In the genomic region with DNA sequence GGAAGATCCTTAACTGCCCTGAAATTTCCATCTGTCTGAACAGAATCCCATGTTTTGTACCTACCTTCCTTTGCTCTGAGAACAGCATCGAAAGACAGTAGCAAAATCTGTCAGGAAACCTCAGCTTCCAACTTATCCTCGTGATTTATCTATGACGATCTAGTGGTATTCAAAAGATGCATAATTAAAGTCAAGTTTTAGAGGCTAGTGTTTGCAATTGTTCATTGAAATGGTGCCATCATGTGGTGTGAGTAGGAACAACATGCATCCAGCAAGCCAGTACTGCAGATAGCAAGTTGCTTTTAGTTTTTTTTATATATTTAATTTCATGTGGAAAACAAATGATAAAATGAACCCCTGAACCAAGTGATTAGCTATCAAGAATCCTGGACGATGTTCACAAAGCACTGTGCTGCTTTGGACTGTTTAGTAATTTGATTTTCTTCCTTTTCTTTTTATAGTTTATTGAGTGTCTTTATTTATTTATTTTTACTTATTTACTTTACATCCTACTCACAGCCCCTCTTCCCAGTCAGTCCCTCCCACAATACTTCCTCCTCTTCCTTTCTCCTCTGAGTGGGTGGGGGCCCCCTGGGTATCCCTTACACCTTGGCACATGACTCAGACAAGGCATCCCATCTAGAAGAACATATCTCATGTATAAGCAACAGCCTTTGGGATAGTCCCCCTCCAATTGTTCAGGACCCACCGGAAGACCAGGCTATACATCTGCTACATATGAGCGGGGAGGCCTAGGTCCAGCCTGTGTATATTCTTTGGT, we compare ENCODE assay signal across 9 mouse cellular contexts. TPM values are rescaled to one million over a fixed set of nuclear protein-coding genes. Genes with fewer than 3 reads are reported as not detected.
DNase-seq lines count a peak whose midpoint lies in the region; ATAC-seq and TF ChIP-seq lines count a peak whose summit lies in the region.
"Had no signal": no experiment of that assay in that cellular context is flagged by ENCODE, and none has a peak within 500 bp of the region (broad histone marks: within the 10 kb centered on the region; RNA-seq: fewer than 3 reads in every experiment).

No protein-coding gene starts in this region.

- intact Hi-C loops in heart, postnatal 14 days (cut with DNase I) = loop anchor here (5.0 to 10.0 kb wide), 2 partner anchors 329 to 716 kb away; no protein-coding TSS in a partner anchor

- peak; percentile 23; the same call in 1 of the 2 replicates for ATAC-seq in lung, postnatal 0 days

- no peak overlapping the region for H3K27ac ChIP-seq in cortical plate, adult 2 months (ENCODE audit: insufficient read depth, low read length)
- H3K27ac ChIP-seq in lung, postnatal 0 days (ENCODE audit: low read length) = no peak overlapping the region
- H3K27ac ChIP-seq: stomach, embryonic 15.5 days had no signal

- H3K27me3 ChIP-seq in lung, postnatal 0 days (replicated peaks; ENCODE audit: insufficient read depth, low read length) = no peaks in the 10 kb centered on the region
- H3K27me3 ChIP-seq: stomach, embryonic 15.5 days had no signal

- no peaks in the 10 kb centered on the region for H3K9me3 ChIP-seq in lung, postnatal 0 days (ENCODE audit: low read length)
- H3K9me3 ChIP-seq: stomach, embryonic 15.5 days had no signal

- WGBS in lung, postnatal 0 days = 33% methylated on average over 6 of the region's 6 CpGs

- no peak for TF ChIP-seq POLR2A in cortical plate, adult 2 months (IDR thresholded peaks at IDR 0.05; ENCODE audit: extremely low read depth, insufficient read depth, low read length)

- no peak overlapping the region for H3K4me3 ChIP-seq in cortical plate, adult 2 months (ENCODE audit: insufficient read depth, low read length)
- H3K4me3 ChIP-seq in lung, postnatal 0 days (ENCODE audit: low read depth, low read length) = no peak overlapping the region
- H3K4me3 ChIP-seq: stomach, embryonic 15.5 days had no signal

- peak; percentile 26 to 84 for DNase-seq in adrenal gland, adult (ENCODE audit: inconsistent age in 2 of 2, low spot score in 1 of 2)
- no peak for DNase-seq in adrenal gland, postnatal 4 days (ENCODE audit: low spot score in 2 of 2)
- peak; percentile 70 for DNase-seq in NIH3T3 (ENCODE audit: low read depth)
- DNase-seq in heart, postnatal 14 days = peak; percentile 49 to 65
- DNase-seq in kidney, postnatal 4 days = peak; percentile 65 to 66
- peak; percentile 65 for DNase-seq in lung, postnatal 0 days (ENCODE audit: low spot score)
- peak; percentile 14 for DNase-seq in retina, postnatal 7 days (ENCODE audit: low read depth, low spot score)

- no peaks in the 10 kb centered on the region for H3K4me1 ChIP-seq in cortical plate, adult 2 months (ENCODE audit: control insufficient read depth, insufficient read depth, low read length)
- no peaks in the 10 kb centered on the region for H3K4me1 ChIP-seq in lung, postnatal 0 days (ENCODE audit: insufficient read depth, low read depth, low read length)
- H3K4me1 ChIP-seq: stomach, embryonic 15.5 days had no signal

- TF ChIP-seq EP300 in lung, postnatal 0 days (IDR thresholded peaks at IDR 0.05) = no peak

- no peak overlapping the region for H3K9ac ChIP-seq in lung, postnatal 0 days (replicated peaks; ENCODE audit: low read depth)
- H3K9ac ChIP-seq: stomach, embryonic 15.5 days had no signal

- no peak overlapping the region for H3K4me2 ChIP-seq in lung, postnatal 0 days (replicated peaks; ENCODE audit: low read depth, low read length)
- H3K4me2 ChIP-seq: stomach, embryonic 15.5 days had no signal

- H3K36me3 ChIP-seq in lung, postnatal 0 days (ENCODE audit: insufficient read depth, low read length) = no peaks in the 10 kb centered on the region
- H3K36me3 ChIP-seq: stomach, embryonic 15.5 days had no signal

- TF ChIP-seq CTCF in cortical plate, adult 2 months (IDR thresholded peaks at IDR 0.05; ENCODE audit: extremely low read depth, insufficient read depth, low read length) = peak; percentile 44; the same call in 1 of the 2 replicates
- TF ChIP-seq CTCF in lung, postnatal 0 days (IDR thresholded peaks at IDR 0.05) = peak; percentile 78

RNA-seq across cellular contexts. Expression of a gene that starts 24.6 kb away (rescaled TPM):
- 100 to 1,000 TPM; 127 to 146 TPM for total RNA-seq in adrenal gland, postnatal 4 days (2021)
- 79.1 and 79.8 TPM in 2 replicates for polyA plus RNA-seq in cortical plate, adult 2 months (2012; rRNA removed)
- total RNA-seq in heart, postnatal 14 days (2021) = 10 to 100 TPM; 52.5 to 54.7 TPM
- polyA plus RNA-seq in lung, postnatal 0 days (2015; fragmentation: Nextera tagmentation; extraction: Ambion mirVana) = 99.7 and 108 TPM in 2 replicates

Comparison
In these comparisons a context has a peak if more than half of its experiments do, and no peak if none do; other contexts are left out.
1. DNase-seq: peak in adrenal gland, adult (2 of 2), NIH3T3 (single experiment), heart, postnatal 14 days (2 of 2), kidney, postnatal 4 days (2 of 2), lung, postnatal 0 days (single experiment) and retina, postnatal 7 days (single experiment); none in adrenal gland, postnatal 4 days (0 of 2).